Mouse (Mus musculus) CH12.LX (cell line): ENCODE measurements at regions not wholly inside any gene's neighbourhood (a gene's known extent, or its start where the extent isn't known, plus 50 kb on each side); places are given as distances from the start of the nearest gene placed in this dataset.

Experiments
- CHD1 ChIP-seq: IDR thresholded peaks from 2 replicates; pipeline ENCODE4 v1.6.1; 2012; ENCODE audit warnings: low read depth, low read length, improper control_type of control experiment, inconsistent platforms
- CTCF ChIP-seq, 2 experiments: IDR thresholded peaks in 1 of 2; conservative IDR thresholded peaks in 1 of 2; 2 replicates each; pipeline ENCODE4 v1.5.1; 2011 to 2012; ENCODE audit warnings: low read depth in 2 of 2, low read length in 2 of 2, improper control_type of control experiment in 1 of 2, inconsistent platforms in 1 of 2, mild to moderate bottlenecking in 1 of 2, moderate library complexity in 1 of 2
- E2F4 ChIP-seq: IDR thresholded peaks from 2 replicates; pipeline ENCODE4 v1.6.1; 2011; ENCODE audit warnings: low read depth, low read length, improper control_type of control experiment; ENCODE audit not compliant: insufficient replicate concordance
- EP300 ChIP-seq: IDR thresholded peaks from 2 replicates; pipeline ENCODE4 v1.6.1; 2011; ENCODE audit warnings: low read length, improper control_type of control experiment
- GABPA ChIP-seq: IDR thresholded peaks from 2 replicates; pipeline ENCODE4 v1.6.1; 2012; ENCODE audit warnings: low read depth, low read length, improper control_type of control experiment, inconsistent platforms; ENCODE audit not compliant: insufficient replicate concordance
- HCFC1 ChIP-seq: IDR thresholded peaks from 2 replicates; pipeline ENCODE4 v1.6.1; 2012; ENCODE audit warnings: low read depth, mild to moderate bottlenecking, inconsistent platforms, low read length, improper control_type of control experiment
- JUN ChIP-seq: IDR thresholded peaks from 2 replicates; pipeline ENCODE4 v1.6.1; 2011; ENCODE audit warnings: low read depth, mild to moderate bottlenecking, low read length, improper control_type of control experiment, moderate library complexity; ENCODE audit not compliant: insufficient read depth
- KAT2A ChIP-seq: IDR thresholded peaks from 2 replicates; pipeline ENCODE4 v1.6.1; 2012; ENCODE audit warnings: low read length, improper control_type of control experiment, inconsistent platforms; ENCODE audit not compliant: insufficient replicate concordance
- MAZ ChIP-seq: IDR thresholded peaks from 2 replicates; pipeline ENCODE4 v1.6.1; 2012; ENCODE audit warnings: low read depth, mild to moderate bottlenecking, inconsistent platforms, low read length, improper control_type of control experiment, moderate library complexity
- MXI1 ChIP-seq: IDR thresholded peaks from 2 replicates; pipeline ENCODE4 v1.6.1; 2011; ENCODE audit warnings: mild to moderate bottlenecking, low read depth, low read length, improper control_type of control experiment
- POLR2A ChIP-seq: IDR thresholded peaks from 2 replicates; pipeline ENCODE4 v1.6.1; 2011; ENCODE audit warnings: low read depth, mild to moderate bottlenecking, improper control_type of control experiment, low read length
- RAD21 ChIP-seq: IDR thresholded peaks from 2 replicates; pipeline ENCODE4 v1.6.1; 2011; ENCODE audit warnings: low read depth, mild to moderate bottlenecking, low read length, improper control_type of control experiment, moderate library complexity
- SIN3A ChIP-seq: IDR thresholded peaks from 2 replicates; pipeline ENCODE4 v1.6.1; 2012; ENCODE audit warnings: low read length, improper control_type of control experiment, inconsistent platforms

- no peak for TF ChIP-seq CTCF (conservative IDR thresholded peaks at IDR 0.05 in 1 of 2, IDR thresholded peaks at IDR 0.05 in 1 of 2; ENCODE audit: low read depth in 2 of 2, low read length in 2 of 2)
- no peak for TF ChIP-seq MAZ
- TF ChIP-seq RAD21: no peak
- TF ChIP-seq POLR2A: no peak
- TF ChIP-seq EP300: no peak
- TF ChIP-seq HCFC1: no peak
- TF ChIP-seq E2F4: no peak
- no peak for TF ChIP-seq KAT2A
- no peak for TF ChIP-seq MXI1
- no peak for TF ChIP-seq GABPA
- TF ChIP-seq JUN: no peak
- TF ChIP-seq CHD1: no peak
- TF ChIP-seq SIN3A: no peak
Observed at GRCm38 (mm10) chr2:81200541-81200940, 583.5 kb downstream of the Nup35 start.
